Mouse (Mus musculus) ES-Bruce4 (cell line): ENCODE measurements around the gene Tecpr1.

Source experiments
- CTCF ChIP-seq: IDR thresholded peaks from one replicate; pipeline ENCODE4 v1.8.1; 2011; ENCODE audit warnings: low read depth, low read length
- POLR2A ChIP-seq: IDR thresholded peaks from one replicate; pipeline ENCODE4 v1.8.1; 2011; ENCODE audit warnings: low read length; ENCODE audit not compliant: insufficient read depth

DNA sequence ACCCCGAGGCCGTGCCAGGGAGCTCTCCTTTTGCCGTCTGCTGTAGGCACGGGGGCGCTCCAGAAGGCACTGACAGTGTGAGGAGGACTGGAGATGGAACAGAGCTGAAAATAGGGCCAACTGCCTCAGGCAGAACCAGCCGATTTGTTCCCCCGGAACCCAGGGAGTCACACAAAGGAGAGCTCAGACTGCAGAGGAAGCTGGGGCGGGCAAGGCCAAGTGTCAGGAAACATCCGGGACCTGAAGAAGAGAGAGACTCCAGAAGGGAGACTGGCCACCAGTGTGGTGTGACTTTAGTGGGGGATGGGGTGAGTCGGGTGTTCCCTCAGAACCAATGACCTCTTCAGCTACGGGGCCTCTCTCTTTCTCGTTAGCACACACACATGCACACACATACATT is 4.1 kb downstream of the Tecpr1 start:
- no peak for TF ChIP-seq POLR2A
- TF ChIP-seq CTCF, result no peak
